Mouse (Mus musculus) MEL (cell line): Measurements from ENCODE around the gene Ppp1r18. TPM values are rescaled to one million over a fixed set of nuclear protein-coding genes. Genes with fewer than 3 reads are reported as not detected.

ENCODE experiments used
- DNase-seq: peaks from one replicate; pipeline ENCODE4 v3.0.0; 2011; ENCODE audit warnings: low read depth, low spot score
- H3K27ac ChIP-seq: 2 replicates; pipeline ENCODE4 v1.5.1; 2012; ENCODE audit warnings: low read depth, mild to moderate bottlenecking, control low read depth, low read length, moderate library complexity; ENCODE audit not compliant: control insufficient read depth
- H3K27me3 ChIP-seq, 2 experiments: fragments of 150-350 bp in 1 of 2; sonication (generic) in 1 of 2; 2 replicates each; pipeline ENCODE4 v1.6.1; 2012; ENCODE audit warnings: low read length in 2 of 2, mild to moderate bottlenecking in 2 of 2, improper control_type of control experiment in 1 of 2, moderate library complexity in 1 of 2; ENCODE audit not compliant: insufficient read depth in 2 of 2, control insufficient read depth in 1 of 2
- H3K36me3 ChIP-seq, 2 experiments: 2 replicates each; pipeline ENCODE4 v1.6.1; 2012 to 2014; ENCODE audit warnings: low read length in 2 of 2, improper control_type of control experiment in 1 of 2, inconsistent platforms in 1 of 2, mild to moderate bottlenecking in 1 of 2; ENCODE audit not compliant: insufficient read depth in 2 of 2, control insufficient read depth in 1 of 2
- H3K4me1 ChIP-seq, 2 experiments: fragments of 150-350 bp in 1 of 2; sonication (generic) in 1 of 2; 2 replicates each; pipeline ENCODE4 v1.6.1; 2012; ENCODE audit warnings: low read length in 2 of 2, improper control_type of control experiment in 1 of 2, mild to moderate bottlenecking in 1 of 2; ENCODE audit not compliant: insufficient read depth in 2 of 2, control insufficient read depth in 1 of 2
- H3K4me3 ChIP-seq, 2 experiments: fragments of 150-350 bp in 1 of 2; sonication (generic) in 1 of 2; 2 replicates each; pipeline ENCODE4 v1.5.1; 2012; ENCODE audit warnings: low read depth in 2 of 2, low read length in 2 of 2, mild to moderate bottlenecking in 2 of 2, moderate library complexity in 2 of 2, control low read depth in 1 of 2, improper control_type of control experiment in 1 of 2; ENCODE audit not compliant: control insufficient read depth in 1 of 2, insufficient read depth in 1 of 2
- H3K79me2 ChIP-seq: 2 replicates; pipeline ENCODE4 v1.6.1; 2012; ENCODE audit warnings: mild to moderate bottlenecking, low read length, moderate library complexity; ENCODE audit not compliant: control insufficient read depth, poor library complexity, insufficient read depth
- H3K9ac ChIP-seq: 2 replicates; pipeline ENCODE4 v1.6.1; 2012; ENCODE audit warnings: low read depth, mild to moderate bottlenecking, control low read depth, low read length, moderate library complexity; ENCODE audit not compliant: control insufficient read depth, poor library complexity, severe bottlenecking
- H3K9me3 ChIP-seq: fragments of 150-350 bp; sonication (generic); replicated peaks from 2 replicates; pipeline ENCODE4 v1.6.1; 2012; ENCODE audit warnings: mild to moderate bottlenecking, low read length, improper control_type of control experiment, moderate library complexity; ENCODE audit not compliant: insufficient read depth
- CHD1 ChIP-seq: IDR thresholded peaks from 2 replicates; pipeline ENCODE4 v1.6.1; 2012; ENCODE audit warnings: low read depth, mild to moderate bottlenecking, inconsistent platforms, low read length, improper control_type of control experiment
- CHD2 ChIP-seq: IDR thresholded peaks from 2 replicates; pipeline ENCODE4 v1.6.1; 2011; ENCODE audit warnings: low read length, improper control_type of control experiment
- CTCF ChIP-seq, 3 experiments: IDR thresholded peaks in 2 of 3; conservative IDR thresholded peaks in 1 of 3; 2 replicates each; pipeline ENCODE4 v1.5.1; 2011 to 2012; ENCODE audit warnings: low read length in 3 of 3, low read depth in 2 of 3, mild to moderate bottlenecking in 2 of 3, improper control_type of control experiment in 1 of 3, inconsistent platforms in 1 of 3, mixed read lengths in 1 of 3, moderate library complexity in 1 of 3; ENCODE audit not compliant: control insufficient read depth in 1 of 3, insufficient read depth in 1 of 3, poor library complexity in 1 of 3, severe bottlenecking in 1 of 3
- ELF1 ChIP-seq: IDR thresholded peaks from 2 replicates; pipeline ENCODE4 v1.6.1; 2014; ENCODE audit warnings: low read depth, mild to moderate bottlenecking, inconsistent platforms, low read length, improper control_type of control experiment, moderate library complexity
- EP300 ChIP-seq, 2 experiments: IDR thresholded peaks; 2 replicates each; pipeline ENCODE4 v1.6.1; 2011; ENCODE audit warnings: improper control_type of control experiment in 2 of 2, low read length in 2 of 2, low read depth in 1 of 2, mild to moderate bottlenecking in 1 of 2
- GABPA ChIP-seq: IDR thresholded peaks from 2 replicates; pipeline ENCODE4 v1.6.1; 2012; ENCODE audit warnings: low read depth, mild to moderate bottlenecking, inconsistent platforms, low read length, improper control_type of control experiment, moderate library complexity
- GATA1 ChIP-seq: IDR thresholded peaks from 2 replicates; pipeline ENCODE4 v1.6.1; 2011; ENCODE audit warnings: low read depth, low read length, improper control_type of control experiment
- HCFC1 ChIP-seq: IDR thresholded peaks from 2 replicates; pipeline ENCODE4 v1.6.1; 2012; ENCODE audit warnings: low read depth, mild to moderate bottlenecking, inconsistent platforms, low read length, improper control_type of control experiment, moderate library complexity
- JUND ChIP-seq: IDR thresholded peaks from 2 replicates; pipeline ENCODE4 v1.6.1; 2011; ENCODE audit warnings: low read depth, mild to moderate bottlenecking, improper control_type of control experiment, low read length
- KAT2A ChIP-seq: conservative IDR thresholded peaks from 2 replicates; pipeline ENCODE4 v1.6.1; 2012; ENCODE audit warnings: low read depth, low read length, improper control_type of control experiment, inconsistent platforms
- MAX ChIP-seq: IDR thresholded peaks from 2 replicates; pipeline ENCODE4 v1.6.1; 2011; ENCODE audit warnings: low read length, improper control_type of control experiment
- MEF2A ChIP-seq: IDR thresholded peaks from 2 replicates; pipeline ENCODE4 v1.6.1; 2014; ENCODE audit warnings: low read depth, mild to moderate bottlenecking, inconsistent platforms, low read length, improper control_type of control experiment; ENCODE audit not compliant: poor library complexity, insufficient replicate concordance, severe bottlenecking; ENCODE audit errors: extremely low read depth
- MXI1 ChIP-seq: IDR thresholded peaks from 2 replicates; pipeline ENCODE4 v1.6.1; 2011; ENCODE audit warnings: mild to moderate bottlenecking, low read depth, low read length, improper control_type of control experiment
- NELFE ChIP-seq: IDR thresholded peaks from 2 replicates; pipeline ENCODE4 v1.6.1; 2011; ENCODE audit warnings: low read depth, low read length, improper control_type of control experiment
- POLR2A ChIP-seq, 2 experiments: IDR thresholded peaks; 2 replicates each; pipeline ENCODE4 v1.6.1; 2011 to 2012; ENCODE audit warnings: low read length in 2 of 2, mild to moderate bottlenecking in 2 of 2, control low read depth in 1 of 2, improper control_type of control experiment in 1 of 2, low read depth in 1 of 2, moderate library complexity in 1 of 2; ENCODE audit not compliant: control insufficient read depth in 1 of 2, insufficient read depth in 1 of 2, poor library complexity in 1 of 2
- RAD21 ChIP-seq: IDR thresholded peaks from 2 replicates; pipeline ENCODE4 v1.6.1; 2011; ENCODE audit warnings: mild to moderate bottlenecking, low read depth, low read length, improper control_type of control experiment
- RCOR1 ChIP-seq: IDR thresholded peaks from 2 replicates; pipeline ENCODE4 v1.6.1; 2012; ENCODE audit warnings: low read depth, mild to moderate bottlenecking, inconsistent platforms, low read length, improper control_type of control experiment
- SMC3 ChIP-seq: IDR thresholded peaks from 2 replicates; pipeline ENCODE4 v1.6.1; 2011; ENCODE audit warnings: low read depth, low read length, improper control_type of control experiment
- TBP ChIP-seq: IDR thresholded peaks from 2 replicates; pipeline ENCODE4 v1.8.0; 2011; ENCODE audit warnings: low read depth, low read length, improper control_type of control experiment
- TCF12 ChIP-seq: IDR thresholded peaks from 2 replicates; pipeline ENCODE4 v1.6.1; 2014; ENCODE audit warnings: low read depth, mild to moderate bottlenecking, inconsistent platforms, low read length, improper control_type of control experiment, moderate library complexity
- UBTF ChIP-seq: IDR thresholded peaks from 2 replicates; pipeline ENCODE4 v1.6.1; 2012; ENCODE audit warnings: low read depth, mild to moderate bottlenecking, inconsistent platforms, low read length, improper control_type of control experiment, moderate library complexity, borderline replicate concordance; ENCODE audit not compliant: insufficient read depth
- USF1 ChIP-seq: IDR thresholded peaks from 2 replicates; pipeline ENCODE4 v1.6.1; 2014; ENCODE audit warnings: low read depth, mild to moderate bottlenecking, inconsistent platforms, low read length, improper control_type of control experiment, moderate library complexity
- ZC3H11A ChIP-seq: IDR thresholded peaks from 2 replicates; pipeline ENCODE4 v1.6.1; 2012; ENCODE audit warnings: low read depth, mild to moderate bottlenecking, inconsistent platforms, low read length, improper control_type of control experiment
- ZKSCAN1 ChIP-seq: IDR thresholded peaks from 2 replicates; pipeline ENCODE4 v1.6.1; 2012; ENCODE audit warnings: low read depth, mild to moderate bottlenecking, inconsistent platforms, low read length, improper control_type of control experiment, moderate library complexity
- ZMIZ1 ChIP-seq: IDR thresholded peaks from 2 replicates; pipeline ENCODE4 v1.6.1; 2012; ENCODE audit warnings: low read depth, mild to moderate bottlenecking, inconsistent platforms, low read length, improper control_type of control experiment, moderate library complexity
- ZNF384 ChIP-seq: IDR thresholded peaks from 2 replicates; pipeline ENCODE4 v1.6.1; 2012; ENCODE audit warnings: low read depth, mild to moderate bottlenecking, inconsistent platforms, low read length, improper control_type of control experiment
- polyA plus RNA-seq, 2 experiments: library from polyadenylated mRNA; stranded (reverse) in 1 of 2; unstranded in 1 of 2; fragments of >175 nt in 1 of 2; fragments of >200 nt in 1 of 2; gene quantifications; 2 replicates each; pipeline versions ENCODE4 v1.2.1 to v1.2.4; 2012; ENCODE audit warnings: low replicate concordance in 2 of 2, low read depth in 1 of 2; ENCODE audit not compliant: insufficient read length in 2 of 2, insufficient read depth in 1 of 2, missing spikeins in 1 of 2
- total RNA-seq: library from RNA; depleted of rRNA; stranded (reverse); fragments of 300-350 nt; gene quantifications from 2 replicates; pipeline ENCODE4 v1.2.3, GENCODE M21; 2012

Gene Ppp1r18
- total and polyA plus RNA-seq, 3 experiments: 10.1 to 36.2 TPM; not detected in 1

DNA sequence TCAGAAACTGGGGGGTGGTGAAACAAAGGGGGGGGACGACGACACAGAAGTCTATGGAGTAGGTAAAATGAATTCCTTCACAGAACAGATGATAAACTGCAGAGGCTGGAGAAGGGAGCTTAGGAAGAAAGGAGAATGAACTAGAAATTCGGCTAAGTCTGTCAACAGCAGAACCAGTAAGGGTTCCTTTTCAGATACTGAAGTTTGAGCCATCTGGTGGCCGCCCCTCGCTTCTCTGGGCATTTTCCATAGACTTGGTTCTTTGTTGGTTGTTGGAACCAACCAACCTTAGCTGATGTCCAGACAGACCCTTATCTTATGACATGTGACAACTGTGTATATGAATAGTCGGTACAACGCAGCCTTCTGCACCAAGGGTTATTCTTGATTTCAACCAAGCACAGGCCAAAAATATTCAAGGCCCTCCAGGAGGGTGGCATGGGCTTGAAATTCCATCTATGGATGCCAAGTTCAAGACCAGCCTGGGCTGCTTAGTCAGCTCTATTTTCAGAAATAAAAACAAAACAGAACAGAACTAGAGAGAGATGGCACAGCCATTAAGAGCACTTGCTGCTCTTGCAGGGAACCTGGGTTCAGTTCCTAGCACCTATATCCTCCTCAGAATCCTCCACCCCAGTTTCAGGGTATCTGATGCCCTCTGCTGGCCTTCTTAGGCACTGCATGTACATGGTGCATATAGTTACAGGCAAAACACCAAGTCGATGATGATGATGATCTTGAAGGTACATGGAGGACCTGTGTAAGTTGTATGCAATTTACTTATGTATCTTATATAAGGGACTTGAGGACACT, 5.7 kb downstream of the Ppp1r18 start:
- H3K27ac ChIP-seq: peak overlapping the region; percentile 88
- peaks cover 2 to 18% of the 10 kb centered on the region in 2 experiments; a peak in 3 of 4 replicates for H3K4me1 ChIP-seq
- H3K79me2 ChIP-seq: peaks cover 18% of the 10 kb centered on the region
- peak; percentile 76 for TF ChIP-seq SMC3
- no peak for TF ChIP-seq GATA1
- TF ChIP-seq RCOR1: 0 out of 2 replicates have a peak, but pooled peaks have one; percentile 17
- TF ChIP-seq ZNF384: peak; percentile 85
- 0 out of 2 replicates have a peak, but pooled peaks have one; percentile 8 for TF ChIP-seq USF1
- TF ChIP-seq GABPA: no peak
- TF ChIP-seq TBP: 0 out of 2 replicates have a peak, but pooled peaks have one; percentile 4
- 0 out of 4 replicates have a peak, but pooled peaks of 1 of the 2 experiments have one; percentile 3 for TF ChIP-seq POLR2A (IDR thresholded peaks at IDR 0.05; ENCODE audit: control insufficient read depth in 1 of 2, insufficient read depth in 1 of 2, low read depth in 1 of 2, low read length in 2 of 2, poor library complexity in 1 of 2)
- peak; percentile 46 for TF ChIP-seq ZC3H11A
- peak; percentile 70 for TF ChIP-seq RAD21
- peak; percentile 59 to 80 (median 73) for TF ChIP-seq CTCF (IDR thresholded peaks at IDR 0.05 in 2 of 3, conservative IDR thresholded peaks at IDR 0.05 in 1 of 3; ENCODE audit: control insufficient read depth in 1 of 3, insufficient read depth in 1 of 3, low read depth in 2 of 3, low read length in 3 of 3, poor library complexity in 1 of 3, severe bottlenecking in 1 of 3)
- TF ChIP-seq, all 39 proteins: peak for 9
- peak overlapping the region; percentile 21 to 38 for H3K4me3 ChIP-seq
- no peaks in the 10 kb centered on the region for H3K9me3 ChIP-seq
- DNase-seq: peak; percentile 74
- H3K36me3 ChIP-seq: peaks cover 0 to 14% of the 10 kb centered on the region in 2 experiments; a peak in 2 of 4 replicates
- H3K27me3 ChIP-seq: no peaks in the 10 kb centered on the region
- peak overlapping the region; percentile 52 for H3K9ac ChIP-seq

DNA sequence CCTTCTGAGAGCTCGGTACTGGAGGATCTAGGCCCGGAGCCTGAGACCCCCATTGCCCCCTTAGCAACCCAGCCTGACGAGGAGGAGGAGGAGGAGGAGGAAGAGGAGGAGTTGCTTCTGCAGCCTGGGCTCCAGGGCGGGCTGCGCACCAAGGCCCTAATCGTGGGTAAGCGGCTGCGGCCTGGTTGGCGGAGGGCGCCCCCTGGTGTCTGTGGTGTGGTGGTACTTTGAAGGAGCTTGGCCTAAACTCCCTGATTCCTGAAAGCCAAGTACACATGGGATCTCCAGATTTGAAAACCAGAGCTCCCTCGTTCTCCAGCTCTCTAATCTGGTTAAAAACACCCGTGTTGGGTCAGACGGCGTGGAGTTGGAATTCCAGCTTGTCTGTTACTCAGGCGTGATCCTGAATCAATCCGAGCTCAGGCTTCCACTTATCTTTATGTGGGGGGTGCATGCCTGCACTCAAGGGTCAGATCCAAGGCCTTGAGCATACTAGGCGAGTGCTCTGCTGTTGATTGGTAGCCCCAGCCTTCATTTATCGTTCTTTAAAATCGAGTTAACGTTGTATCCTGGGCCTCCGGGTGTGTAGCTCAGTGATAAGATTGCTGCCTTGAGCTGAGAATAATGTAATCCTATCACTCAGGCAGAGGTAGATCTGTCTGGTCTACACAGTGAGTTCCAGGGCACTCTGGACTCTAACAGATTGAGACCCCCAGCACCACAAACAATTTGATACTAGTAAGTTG, 8.6 kb downstream of the Ppp1r18 start:
- peak; percentile 90 for DNase-seq
- H3K9ac ChIP-seq: peak overlapping the region; percentile 49
- peaks cover 0 to 14% of the 10 kb centered on the region in 2 experiments; a peak in 2 of 4 replicates for H3K36me3 ChIP-seq
- H3K4me3 ChIP-seq: peak overlapping the region in 1 of 2 experiments; percentile 15; a peak in 2 of 4 replicates
- no peaks in the 10 kb centered on the region for H3K27me3 ChIP-seq
- H3K4me1 ChIP-seq: peaks cover 0 to 14% of the 10 kb centered on the region in 2 experiments; a peak in 3 of 4 replicates
- H3K9me3 ChIP-seq: no peaks in the 10 kb centered on the region
- peaks cover 8% of the 10 kb centered on the region for H3K79me2 ChIP-seq
- H3K27ac ChIP-seq: peak overlapping the region; percentile 65
- TF ChIP-seq GABPA: no peak
- TF ChIP-seq MEF2A: no peak
- TF ChIP-seq EP300 (IDR thresholded peaks at IDR 0.05; ENCODE audit: low read depth in 1 of 2, low read length in 2 of 2): peak; percentile 62 to 72
- TF ChIP-seq GATA1: peak; percentile 81
- TF ChIP-seq RAD21: peak; percentile 85
- no peak for TF ChIP-seq USF1
- TF ChIP-seq HCFC1: peak; percentile 42; the same call in 1 of the 2 replicates
- TF ChIP-seq RCOR1: peak; percentile 51; the same call in 1 of the 2 replicates
- no peak for TF ChIP-seq KAT2A
- TF ChIP-seq MXI1: 0 out of 2 replicates have a peak, but pooled peaks have one; percentile 36
- no peak for TF ChIP-seq ZMIZ1
- TF ChIP-seq UBTF: no peak
- no peak for TF ChIP-seq NELFE
- TF ChIP-seq CTCF (IDR thresholded peaks at IDR 0.05 in 2 of 3, conservative IDR thresholded peaks at IDR 0.05 in 1 of 3; ENCODE audit: control insufficient read depth in 1 of 3, insufficient read depth in 1 of 3, low read depth in 2 of 3, low read length in 3 of 3, poor library complexity in 1 of 3, severe bottlenecking in 1 of 3): peak; percentile 88 to 98 (median 95)
- no peak for TF ChIP-seq ZKSCAN1
- no peak for TF ChIP-seq CHD1
- TF ChIP-seq JUND: no peak
- TF ChIP-seq ZC3H11A: peak; percentile 86
- TF ChIP-seq TCF12: peak; percentile 76; the same call in 1 of the 2 replicates
- TF ChIP-seq CHD2: no peak
- no peak for TF ChIP-seq ELF1
- TF ChIP-seq MAX: no peak
